Mouse (Mus musculus): ENCODE measurements around the gene Defa34. TPM values are rescaled to one million over a fixed set of nuclear protein-coding genes. Genes with fewer than 3 reads are reported as not detected.

Defa34 gene
- polyA plus RNA-seq (2014; fragmentation: Illumina TruSeq; extraction: RNeasy Lipid Tissue Mini Kit (QIAGEN cat#74804); ENCODE audit: low read depth, low replicate concordance): not detected

GRCm38 (mm10) chr8:21665497-21665896 is at the start of gene Defa34:
TSS of gene Defa34 (plus strand) at chr8:21665797.

GRCm38 (mm10) chr8:21617883-21618282 is 47.7 kb upstream of the Defa34 start, which contains the start of gene Defa26:
TSS of gene Defa26 (plus strand) at chr8:21618183.

GRCm38 (mm10) chr8:21655480-21655879 is 10.1 kb upstream of the Defa34 start, which contains the start of gene Defa17:
TSS of gene Defa17 (plus strand) at chr8:21655780.

GRCm38 (mm10) chr8:21703545-21703944 is 37.9 kb downstream of the Defa34 start, which contains the start of gene AY761184:
TSS of gene AY761184 (minus strand) at chr8:21703645.

Other genes starting within 250 kb of the Defa34 start
- not detected for gene Defa36, start 238.4 kb upstream of the Defa34 start, polyA plus RNA-seq (2014; fragmentation: Illumina TruSeq; extraction: RNeasy Lipid Tissue Mini Kit (QIAGEN cat#74804); ENCODE audit: low read depth, low replicate concordance)
- gene Gm7849, start 209.2 kb upstream of the Defa34 start, polyA plus RNA-seq (2014; fragmentation: Illumina TruSeq; extraction: RNeasy Lipid Tissue Mini Kit (QIAGEN cat#74804); ENCODE audit: low read depth, low replicate concordance): not detected
- gene Defa20, start 156.5 kb upstream of the Defa34 start, polyA plus RNA-seq (2014; fragmentation: Illumina TruSeq; extraction: RNeasy Lipid Tissue Mini Kit (QIAGEN cat#74804); ENCODE audit: low read depth, low replicate concordance): not detected
- gene Defa32, start 136.8 kb upstream of the Defa34 start, polyA plus RNA-seq (2014; fragmentation: Illumina TruSeq; extraction: RNeasy Lipid Tissue Mini Kit (QIAGEN cat#74804); ENCODE audit: low read depth, low replicate concordance): not detected
- gene Defa37, start 100.4 kb upstream of the Defa34 start, polyA plus RNA-seq (2014; fragmentation: Illumina TruSeq; extraction: RNeasy Lipid Tissue Mini Kit (QIAGEN cat#74804); ENCODE audit: low read depth, low replicate concordance): not detected
- gene Defa28, start 82.8 kb upstream of the Defa34 start, polyA plus RNA-seq (2014; fragmentation: Illumina TruSeq; extraction: RNeasy Lipid Tissue Mini Kit (QIAGEN cat#74804); ENCODE audit: low read depth, low replicate concordance): not detected
- gene Gm7861, start 71.3 kb upstream of the Defa34 start, polyA plus RNA-seq (2014; fragmentation: Illumina TruSeq; extraction: RNeasy Lipid Tissue Mini Kit (QIAGEN cat#74804); ENCODE audit: low read depth, low replicate concordance): not detected
- not detected for gene Defa26, start 47.6 kb upstream of the Defa34 start, polyA plus RNA-seq (2014; fragmentation: Illumina TruSeq; extraction: RNeasy Lipid Tissue Mini Kit (QIAGEN cat#74804); ENCODE audit: low read depth, low replicate concordance)
- gene Defa17, start 10.0 kb upstream of the Defa34 start, polyA plus RNA-seq (2014; fragmentation: Illumina TruSeq; extraction: RNeasy Lipid Tissue Mini Kit (QIAGEN cat#74804); ENCODE audit: low read depth, low replicate concordance): not detected
- gene AY761184, start 37.8 kb downstream of the Defa34 start, polyA plus RNA-seq (2014; fragmentation: Illumina TruSeq; extraction: RNeasy Lipid Tissue Mini Kit (QIAGEN cat#74804); ENCODE audit: low read depth, low replicate concordance): not detected
- not detected for gene Defa24, start 68.7 kb downstream of the Defa34 start, polyA plus RNA-seq (2014; fragmentation: Illumina TruSeq; extraction: RNeasy Lipid Tissue Mini Kit (QIAGEN cat#74804); ENCODE audit: low read depth, low replicate concordance)
- gene Defb50, start 157.7 kb downstream of the Defa34 start, polyA plus RNA-seq (2014; fragmentation: Illumina TruSeq; extraction: RNeasy Lipid Tissue Mini Kit (QIAGEN cat#74804); ENCODE audit: low read depth, low replicate concordance): not detected
- gene Defb2, start 174.1 kb downstream of the Defa34 start, polyA plus RNA-seq (2014; fragmentation: Illumina TruSeq; extraction: RNeasy Lipid Tissue Mini Kit (QIAGEN cat#74804); ENCODE audit: low read depth, low replicate concordance): not detected
- not detected for gene Defb10, start 193.1 kb downstream of the Defa34 start, polyA plus RNA-seq (2014; fragmentation: Illumina TruSeq; extraction: RNeasy Lipid Tissue Mini Kit (QIAGEN cat#74804); ENCODE audit: low read depth, low replicate concordance)
- not detected for gene Defb9, start 219.6 kb downstream of the Defa34 start, polyA plus RNA-seq (2014; fragmentation: Illumina TruSeq; extraction: RNeasy Lipid Tissue Mini Kit (QIAGEN cat#74804); ENCODE audit: low read depth, low replicate concordance)
- gene Defb11, start 240.6 kb downstream of the Defa34 start, polyA plus RNA-seq (2014; fragmentation: Illumina TruSeq; extraction: RNeasy Lipid Tissue Mini Kit (QIAGEN cat#74804); ENCODE audit: low read depth, low replicate concordance): not detected

Data from liver, adult 10 weeks (tissue).